Mouse (Mus musculus) hindbrain, embryonic 11.5 days (tissue): ENCODE measurements around the gene Map4k5. TPM values are rescaled to one million over a fixed set of nuclear protein-coding genes. Genes with fewer than 3 reads are reported as not detected.

Source experiments
- ATAC-seq: fragments of 200-750 bp; cut with Nextera tagmentation; 2 replicates; pipeline ENCODE4 v1.8.0; 2017; ENCODE audit warnings: mild to moderate bottlenecking, moderate TSS enrichment, moderate library complexity; ENCODE audit not compliant: low FRiP score
- DNase-seq: peaks from one replicate; pipeline ENCODE4 v3.0.0-alpha.2; 2015; ENCODE audit warnings: low spot score
- H3K27ac ChIP-seq: fragments of 300-500 bp; sonication (generic); 2 replicates; pipeline ENCODE4 v1.5.1; 2014; ENCODE audit warnings: mild to moderate bottlenecking, low read depth, low read length
- H3K27me3 ChIP-seq: fragments of 300-500 bp; sonication (generic); 2 replicates; pipeline ENCODE4 v1.6.1; 2014; ENCODE audit warnings: mild to moderate bottlenecking, low read length, moderate library complexity, mixed read lengths; ENCODE audit not compliant: control insufficient read depth, insufficient read depth
- H3K36me3 ChIP-seq: fragments of 300-500 bp; sonication (generic); 2 replicates; pipeline ENCODE4 v1.6.1; 2014; ENCODE audit warnings: mild to moderate bottlenecking, low read length, moderate library complexity, mixed read lengths; ENCODE audit not compliant: control insufficient read depth, insufficient read depth
- H3K4me1 ChIP-seq: fragments of 300-500 bp; sonication (generic); replicated peaks from 2 replicates; pipeline ENCODE4 v1.6.1; 2014; ENCODE audit warnings: low read length, mixed read lengths; ENCODE audit not compliant: control insufficient read depth, insufficient read depth
- H3K4me2 ChIP-seq: fragments of 300-500 bp; sonication (generic); replicated peaks from 2 replicates; pipeline ENCODE4 v1.6.1; 2014; ENCODE audit warnings: mild to moderate bottlenecking, low read depth, low read length
- H3K4me3 ChIP-seq: fragments of 300-500 bp; sonication (generic); 2 replicates; pipeline ENCODE4 v1.5.1; 2014; ENCODE audit warnings: low read depth, low read length
- H3K9ac ChIP-seq: fragments of 300-500 bp; sonication (generic); 2 replicates; pipeline ENCODE4 v1.6.1; 2014; ENCODE audit warnings: low read depth, low read length
- H3K9me3 ChIP-seq: fragments of 300-500 bp; sonication (generic); 2 replicates; pipeline ENCODE4 v1.6.1; 2016; ENCODE audit warnings: low read length; ENCODE audit not compliant: control insufficient read depth
- WGBS: fragments of 180-500 bp; shearing (Covaris S2); extraction: QIAGEN DNeasy Blood & Tissue Kit; methylation state at CpG from one replicate; pipeline ENCODE4 v1.1.7; 2014; 5-methylcytosine and 5-hydroxymethylcytosine counted together
- polyA plus RNA-seq: library from polyadenylated mRNA; unstranded; fragments of >200 nt; fragmentation: Nextera tagmentation; extraction: Ambion mirVana; gene quantifications from 2 replicates; pipeline ENCODE4 v1.2.1, GENCODE M21; 2014

Map4k5 gene
- polyA plus RNA-seq, 1 experiment from 2014 or later, result 38.4 TPM

DNA sequence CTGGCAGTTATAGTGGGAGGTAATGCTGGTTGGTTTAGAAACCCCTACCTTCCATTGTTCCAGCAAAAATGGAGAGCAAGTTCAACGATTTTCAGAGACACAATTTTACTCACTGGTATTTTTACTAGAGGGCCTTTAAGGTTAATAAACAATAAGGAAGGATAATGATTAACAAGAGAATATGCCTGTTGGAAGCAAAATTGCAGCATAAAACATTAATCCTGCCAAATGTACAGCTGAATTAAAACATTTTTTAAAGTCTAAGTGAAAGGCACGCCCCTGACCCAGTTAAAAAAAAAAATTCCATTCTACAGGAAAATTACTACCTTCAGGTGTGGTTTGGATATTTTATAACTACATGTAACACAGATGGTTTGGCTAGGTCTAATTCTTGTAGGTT lies 115.0 kb downstream of the Map4k5 start:
- WGBS, result 80% methylated on average over 2 of the region's 2 CpGs
- H3K4me2 ChIP-seq, result no peak overlapping the region
- H3K27me3 ChIP-seq, result no peaks in the 10 kb centered on the region
- no peaks in the 10 kb centered on the region for H3K4me1 ChIP-seq
- no peaks in the 10 kb centered on the region for H3K9me3 ChIP-seq
- no peak overlapping the region for H3K27ac ChIP-seq
- no peak overlapping the region for H3K4me3 ChIP-seq
- no peak overlapping the region for H3K9ac ChIP-seq
- no peak for ATAC-seq
- H3K36me3 ChIP-seq, result no peaks in the 10 kb centered on the region
- no peak for DNase-seq

DNA sequence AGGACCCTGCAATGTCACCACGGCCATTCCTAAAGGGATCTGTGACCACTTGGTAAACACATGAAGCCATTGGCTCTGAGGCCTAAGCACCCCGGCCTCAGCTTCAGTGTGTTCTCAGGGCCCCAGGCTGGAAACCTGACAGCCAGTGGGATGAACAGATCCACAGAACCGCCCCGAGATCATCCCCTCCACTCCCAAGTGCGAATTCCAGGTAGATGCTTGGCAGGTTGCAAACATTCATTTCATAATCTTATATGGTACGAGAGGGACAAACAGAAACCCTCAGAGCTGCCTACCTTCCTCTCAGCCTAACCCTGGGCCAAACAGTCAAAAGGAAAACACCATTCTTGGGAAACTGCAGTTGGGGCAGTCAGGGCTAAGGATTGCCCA lies 115.7 kb downstream of the Map4k5 start:
- Histone ChIP-seq H3K4me2 (no peak overlapping the region), H3K27me3 (no peaks in the 10 kb centered on the region), H3K9me3 (no peaks in the 10 kb centered on the region), H3K4me1 (no peaks in the 10 kb centered on the region), H3K36me3 (no peaks in the 10 kb centered on the region), H3K4me3 (no peak overlapping the region), H3K9ac (no peak overlapping the region), H3K27ac (no peak overlapping the region)
- no peak for ATAC-seq
- no peak for DNase-seq
- WGBS, result 90% methylated on average over 6 of the region's 6 CpGs

DNA sequence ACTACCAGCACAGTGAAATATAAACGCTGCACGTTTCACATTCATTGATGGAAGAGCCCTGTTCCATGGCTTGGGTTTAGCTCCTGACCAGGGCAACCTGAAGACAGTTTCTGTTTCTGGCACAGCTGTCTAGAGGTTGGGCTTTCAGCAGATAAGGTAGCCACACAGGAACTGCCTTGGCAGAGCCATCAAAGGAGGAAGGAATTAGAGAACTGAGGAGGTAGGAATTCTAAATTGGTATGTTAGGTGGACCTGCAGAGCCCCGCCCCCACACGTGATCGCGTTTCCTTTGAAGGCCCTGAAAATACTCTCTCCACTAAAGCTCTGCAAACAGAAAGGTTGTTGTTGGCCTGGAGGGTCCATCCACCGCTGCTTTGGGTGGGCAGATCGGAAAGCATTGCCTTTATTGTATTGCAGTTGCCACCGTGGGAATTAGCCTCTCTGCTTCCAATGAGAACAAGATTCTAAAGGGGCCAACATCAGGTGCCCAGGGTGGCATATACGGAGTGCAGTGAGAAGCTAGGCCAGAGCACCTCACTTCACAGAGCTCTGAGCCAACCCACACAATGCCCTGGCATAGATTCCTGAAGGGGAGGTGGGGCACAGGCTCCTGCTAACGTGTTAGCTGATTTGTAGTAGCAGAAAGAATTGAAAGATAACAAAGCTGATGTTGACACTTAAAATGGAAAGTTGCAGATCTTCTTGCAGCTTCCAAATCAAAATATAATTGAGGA lies 116.2 kb downstream of the Map4k5 start:
- H3K4me2 ChIP-seq, result no peak overlapping the region
- WGBS, result 76% methylated on average over 11 of the region's 11 CpGs
- ATAC-seq, result no peak
- H3K4me1 ChIP-seq, result no peaks in the 10 kb centered on the region
- DNase-seq, result no peak
- no peaks in the 10 kb centered on the region for H3K9me3 ChIP-seq
- H3K9ac ChIP-seq, result no peak overlapping the region
- H3K27ac ChIP-seq, result no peak overlapping the region
- no peaks in the 10 kb centered on the region for H3K27me3 ChIP-seq
- no peaks in the 10 kb centered on the region for H3K36me3 ChIP-seq
- no peak overlapping the region for H3K4me3 ChIP-seq

DNA sequence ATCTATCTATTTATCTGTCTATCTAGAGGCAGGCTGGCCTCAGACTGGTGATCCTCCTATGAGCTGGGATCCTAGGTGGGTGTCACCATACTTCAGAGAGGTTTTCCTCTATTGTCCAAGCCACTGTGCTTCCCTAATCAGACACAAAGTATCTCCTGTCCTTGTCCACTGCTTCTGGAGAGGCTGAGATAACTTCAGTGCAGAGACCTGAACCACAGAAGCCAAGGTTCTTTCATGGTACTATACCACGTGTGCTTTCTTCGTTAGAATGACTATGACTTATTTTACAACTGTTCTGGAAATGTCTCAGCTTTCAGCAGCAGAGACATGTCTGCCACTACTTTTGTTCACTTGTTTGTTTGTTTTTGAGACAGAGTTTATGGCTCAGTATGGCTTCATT lies 124.2 kb downstream of the Map4k5 start:
- Histone ChIP-seq H3K27me3 (no peaks in the 10 kb centered on the region), H3K4me2 (no peak overlapping the region), H3K9ac (no peak overlapping the region), H3K4me1 (no peaks in the 10 kb centered on the region), H3K36me3 (no peaks in the 10 kb centered on the region), H3K4me3 (no peak overlapping the region), H3K9me3 (no peaks in the 10 kb centered on the region), H3K27ac (no peak overlapping the region)
- 89% methylated on average over 2 of the region's 2 CpGs for WGBS
- DNase-seq, result no peak
- no peak for ATAC-seq

DNA sequence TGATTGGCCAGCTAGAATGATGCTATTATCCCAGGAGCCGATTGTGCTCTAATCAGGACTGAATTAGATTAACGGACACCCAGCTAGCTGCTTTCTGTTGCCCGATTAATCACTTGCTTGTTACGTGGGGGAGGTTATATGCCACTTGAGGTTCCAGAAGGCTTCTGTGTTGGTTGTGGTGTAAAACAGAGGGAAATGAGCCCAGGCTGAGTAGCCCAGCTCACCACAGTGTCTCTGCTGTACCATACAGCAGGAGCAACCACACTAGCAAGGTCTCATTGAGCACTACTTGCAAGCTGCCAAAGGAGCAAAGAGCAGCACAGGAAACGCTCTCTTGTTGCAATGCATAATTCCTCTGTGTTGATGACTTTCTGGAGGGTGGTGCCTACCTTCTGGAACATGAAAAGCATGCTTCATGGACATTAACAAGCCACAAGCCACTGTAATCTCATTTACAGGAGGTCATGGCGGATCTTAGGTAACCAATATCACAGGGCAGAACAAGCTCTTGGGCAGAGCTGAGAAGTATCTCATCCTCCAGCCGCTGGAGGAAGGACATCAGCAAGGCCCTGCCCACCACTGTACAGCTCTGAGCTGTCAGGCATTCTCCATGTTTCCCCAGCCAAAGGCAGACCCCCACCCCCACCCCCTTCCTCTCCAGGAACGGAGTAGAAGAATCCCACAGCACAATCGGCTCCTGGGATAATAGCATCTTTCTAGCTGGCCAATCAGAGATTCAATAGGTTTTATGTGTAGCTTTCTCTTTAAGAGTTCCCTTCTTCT lies 125.3 kb downstream of the Map4k5 start:
- H3K9ac ChIP-seq, result no peak overlapping the region
- H3K27me3 ChIP-seq, result no peaks in the 10 kb centered on the region
- no peaks in the 10 kb centered on the region for H3K4me1 ChIP-seq
- WGBS, result 49% methylated on average over 9 of the region's 9 CpGs
- no peak overlapping the region for H3K27ac ChIP-seq
- DNase-seq (no peak), ATAC-seq (no peak)
- H3K36me3 ChIP-seq, result no peaks in the 10 kb centered on the region
- H3K9me3 ChIP-seq, result no peaks in the 10 kb centered on the region
- no peak overlapping the region for H3K4me3 ChIP-seq
- no peak overlapping the region for H3K4me2 ChIP-seq

DNA sequence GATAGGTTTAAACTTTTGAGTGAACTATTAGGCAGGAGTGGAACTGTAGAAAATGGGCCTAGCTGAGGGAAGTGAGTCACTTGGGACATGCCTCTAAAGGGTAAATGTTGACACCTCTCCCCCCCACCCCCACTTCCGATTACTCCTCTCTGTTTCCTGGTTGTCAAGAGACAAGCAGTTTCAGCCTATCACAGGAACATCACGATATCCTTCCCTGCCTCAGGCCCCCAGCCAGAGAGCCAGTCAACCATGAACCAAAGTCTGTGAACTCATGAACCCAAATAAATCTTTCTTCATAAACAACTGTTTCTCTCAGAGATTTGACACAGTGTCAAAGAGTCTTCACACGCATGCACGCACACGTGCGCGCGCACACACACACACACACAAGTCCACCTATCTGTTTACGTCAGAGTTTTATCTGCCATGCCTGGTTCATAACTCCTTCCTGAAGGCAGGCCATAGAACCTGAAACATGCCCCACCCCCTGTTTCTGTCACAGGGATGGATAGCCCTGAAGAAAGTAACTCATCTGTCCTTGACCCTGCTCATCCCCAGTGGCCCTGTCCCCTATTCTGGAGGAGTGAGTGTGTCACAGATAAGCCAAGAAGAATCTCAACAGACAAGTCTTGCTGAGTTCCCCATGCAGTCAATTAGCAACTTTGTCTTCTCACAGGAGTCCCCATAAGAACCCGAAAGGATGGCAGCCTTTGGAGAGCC lies 126.7 kb downstream of the Map4k5 start:
- no peaks in the 10 kb centered on the region for H3K27me3 ChIP-seq
- H3K9me3 ChIP-seq, result no peaks in the 10 kb centered on the region
- no peak for DNase-seq
- H3K4me3 ChIP-seq, result no peak overlapping the region
- no peak overlapping the region for H3K4me2 ChIP-seq
- WGBS, result 81% methylated on average over 10 of the region's 10 CpGs
- no peaks in the 10 kb centered on the region for H3K4me1 ChIP-seq
- no peak overlapping the region for H3K27ac ChIP-seq
- ATAC-seq, result no peak
- H3K36me3 ChIP-seq, result no peaks in the 10 kb centered on the region
- no peak overlapping the region for H3K9ac ChIP-seq

DNA sequence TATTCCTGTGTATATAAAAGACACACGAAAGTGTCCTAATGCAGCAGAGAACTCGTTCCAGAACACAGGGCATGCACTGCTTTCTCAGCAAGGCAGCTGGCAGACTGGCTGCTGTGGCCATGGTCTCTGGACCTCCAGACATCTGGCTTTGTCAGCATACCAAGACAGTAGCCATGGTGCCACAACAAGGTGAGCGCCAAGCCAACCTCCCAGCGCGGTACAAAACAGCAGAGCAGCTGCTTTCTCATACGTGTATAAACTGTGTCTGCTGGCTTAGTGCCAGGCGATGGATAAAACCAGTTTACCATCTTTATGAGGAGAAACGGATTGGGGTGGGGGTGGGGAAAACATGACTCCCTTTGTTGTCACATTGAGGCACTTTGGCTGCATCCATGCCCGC lies 127.5 kb downstream of the Map4k5 start:
- no peaks in the 10 kb centered on the region for H3K9me3 ChIP-seq
- no peak for DNase-seq
- H3K36me3 ChIP-seq, result no peaks in the 10 kb centered on the region
- no peaks in the 10 kb centered on the region for H3K27me3 ChIP-seq
- H3K27ac ChIP-seq, result no peak overlapping the region
- H3K4me1 ChIP-seq, result no peaks in the 10 kb centered on the region
- no peak for ATAC-seq
- WGBS, result 82% methylated on average over 9 of the region's 9 CpGs
- no peak overlapping the region for H3K4me2 ChIP-seq
- H3K4me3 ChIP-seq, result no peak overlapping the region
- H3K9ac ChIP-seq, result no peak overlapping the region

DNA sequence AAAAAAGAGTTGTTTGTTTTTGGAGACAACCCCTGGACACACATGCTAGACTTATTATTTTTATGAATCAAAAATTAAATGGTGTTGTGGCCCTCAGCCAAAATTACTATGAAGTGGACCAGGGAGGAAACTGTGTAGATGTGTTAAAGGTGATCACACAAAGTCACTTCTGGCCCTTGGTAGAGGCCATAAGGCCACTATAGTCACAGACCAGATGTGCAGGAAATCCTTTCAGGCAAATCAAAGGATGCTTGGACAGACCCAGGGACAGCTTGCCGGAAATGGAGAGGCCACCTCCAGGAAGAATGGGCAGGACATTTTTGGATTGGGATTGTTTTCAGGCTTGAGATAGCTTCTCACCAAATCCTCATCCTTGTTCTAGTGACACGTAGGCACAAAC lies 131.4 kb downstream of the Map4k5 start:
- no peaks in the 10 kb centered on the region for H3K4me1 ChIP-seq
- H3K27ac ChIP-seq, result no peak overlapping the region
- H3K4me3 ChIP-seq, result no peak overlapping the region
- H3K9me3 ChIP-seq, result no peaks in the 10 kb centered on the region
- no peaks in the 10 kb centered on the region for H3K36me3 ChIP-seq
- H3K27me3 ChIP-seq, result no peaks in the 10 kb centered on the region
- 67% methylated on average over 2 of the region's 2 CpGs for WGBS
- DNase-seq, result no peak
- no peak overlapping the region for H3K9ac ChIP-seq
- no peak for ATAC-seq
- no peak overlapping the region for H3K4me2 ChIP-seq
